Mouse (Mus musculus): ENCODE results near the gene Tenm3. TPM values are rescaled to one million over a fixed set of nuclear protein-coding genes. Genes with fewer than 3 reads are reported as not detected.

Tenm3 gene
- total RNA-seq, 2 experiments from 2014 or later, result not detected

DNA sequence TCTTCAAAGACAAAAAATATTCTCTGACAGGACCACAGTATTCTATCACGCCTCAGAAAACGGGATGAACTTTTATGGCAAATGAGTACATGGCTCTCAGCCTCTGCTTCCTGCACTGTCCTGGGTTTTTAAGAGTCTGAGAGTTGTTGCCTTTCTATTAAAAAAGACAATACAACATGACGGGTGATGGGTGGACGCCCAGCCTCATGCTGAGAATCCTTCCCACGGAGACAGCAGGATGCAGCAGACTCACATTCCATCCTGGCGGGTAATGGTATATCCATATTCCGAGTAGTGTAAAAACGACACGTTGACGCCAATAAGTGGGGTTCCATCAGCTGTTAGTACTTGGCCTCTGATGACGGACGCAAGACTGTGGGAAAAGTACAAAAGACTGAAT lies 544.4 kb downstream of the Tenm3 start:
- ATAC-seq (ENCODE audit: poor library complexity, severe bottlenecking), result no peak

DNA sequence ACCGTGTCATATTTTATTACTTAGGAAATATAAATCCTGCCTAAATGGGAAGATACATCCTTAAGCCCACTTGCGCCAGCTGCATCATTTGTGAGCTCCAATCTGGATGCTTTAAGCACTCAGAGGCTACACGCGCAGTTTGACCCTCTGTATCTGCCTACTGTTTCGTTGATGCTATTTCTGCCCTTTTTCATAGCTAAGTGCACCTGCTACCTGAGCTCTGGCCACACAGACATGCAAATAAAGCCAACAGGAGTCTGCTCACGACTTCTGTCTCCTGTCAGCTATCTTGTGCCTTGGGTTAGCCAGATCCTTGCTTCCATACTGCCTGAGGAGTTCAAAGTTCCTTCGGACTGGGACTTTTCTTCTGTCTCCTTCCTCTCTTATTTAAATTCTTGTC lies 547.4 kb downstream of the Tenm3 start:
- no peak for ATAC-seq (ENCODE audit: poor library complexity, severe bottlenecking)

DNA sequence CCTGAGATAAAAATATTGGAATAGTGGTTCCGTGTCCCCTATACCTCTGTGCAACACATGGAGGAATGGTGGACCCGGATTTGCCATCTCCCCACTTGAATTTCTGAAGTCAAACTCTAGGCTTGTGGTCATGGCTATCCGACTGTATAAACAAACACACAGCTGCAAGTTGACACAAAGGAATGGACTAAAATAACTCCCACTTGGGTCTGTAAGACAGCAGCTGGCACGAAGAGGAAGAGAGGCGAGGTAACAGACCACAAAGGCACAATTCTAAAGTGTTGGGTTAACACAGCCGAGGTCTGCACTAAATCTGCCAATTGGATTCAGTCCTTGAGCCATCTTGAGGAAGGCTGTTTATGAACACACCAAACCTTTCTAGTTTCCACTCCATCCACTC lies 548.2 kb downstream of the Tenm3 start:
- no peak for ATAC-seq (ENCODE audit: poor library complexity, severe bottlenecking)

DNA sequence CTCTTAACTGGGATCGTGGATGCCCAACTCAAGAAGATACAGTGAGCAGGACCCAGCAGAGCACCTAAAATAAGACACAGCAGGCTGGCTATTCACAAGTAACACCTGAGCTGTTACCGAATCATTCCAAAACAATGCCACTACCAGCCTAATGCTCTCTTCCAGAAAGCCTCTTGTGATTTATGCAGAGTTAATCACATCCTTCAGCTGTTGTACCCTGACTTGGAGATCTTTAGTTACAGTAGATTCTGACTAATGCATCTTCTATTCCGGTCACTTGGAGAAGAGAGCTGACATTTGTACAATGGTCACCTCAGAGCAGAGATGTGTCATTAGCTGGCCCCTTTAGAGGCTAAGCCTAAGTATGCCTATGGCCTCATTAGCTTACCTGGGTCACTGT lies 550.0 kb downstream of the Tenm3 start:
- no peak for ATAC-seq (ENCODE audit: poor library complexity, severe bottlenecking)

DNA sequence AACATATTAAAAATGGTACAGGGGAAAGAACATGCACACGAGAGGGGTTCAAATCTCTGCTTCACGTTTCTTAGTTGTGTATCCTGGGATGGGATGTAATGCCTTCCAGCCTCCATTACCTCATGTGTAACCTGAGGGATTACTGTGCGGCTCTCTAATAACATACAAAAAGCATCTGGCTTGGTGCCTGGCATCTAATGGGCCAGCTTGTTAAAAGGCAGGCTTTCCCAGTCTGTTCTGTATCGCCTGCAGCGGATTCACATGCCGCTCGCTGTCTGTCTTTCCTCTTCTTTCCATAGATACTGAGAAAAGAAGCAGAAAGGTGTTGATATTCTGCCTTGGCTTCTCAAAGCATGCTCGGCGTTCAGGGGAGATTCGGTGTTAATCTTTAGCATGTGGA lies 558.3 kb downstream of the Tenm3 start:
- no peak for ATAC-seq (ENCODE audit: poor library complexity, severe bottlenecking)

DNA sequence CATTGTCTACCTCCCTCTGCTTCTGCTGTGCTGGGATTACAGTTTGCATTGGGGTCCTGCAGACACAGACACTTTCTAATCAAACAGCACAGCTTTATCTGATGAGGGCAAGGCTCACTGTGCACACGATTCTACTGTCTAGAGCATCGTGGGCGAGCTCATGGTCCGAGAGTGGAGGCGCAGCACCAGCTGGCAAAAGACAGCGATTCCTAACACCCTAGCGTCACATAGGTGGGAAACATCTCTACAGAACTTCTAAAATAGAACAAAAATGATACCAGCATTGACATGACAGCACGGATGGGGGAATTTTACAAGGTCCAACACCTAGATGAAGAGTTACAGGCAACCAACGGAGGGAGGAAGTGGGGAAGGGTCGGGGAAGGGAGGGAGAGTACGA lies 561.9 kb downstream of the Tenm3 start:
- no peak for ATAC-seq (ENCODE audit: poor library complexity, severe bottlenecking)

DNA sequence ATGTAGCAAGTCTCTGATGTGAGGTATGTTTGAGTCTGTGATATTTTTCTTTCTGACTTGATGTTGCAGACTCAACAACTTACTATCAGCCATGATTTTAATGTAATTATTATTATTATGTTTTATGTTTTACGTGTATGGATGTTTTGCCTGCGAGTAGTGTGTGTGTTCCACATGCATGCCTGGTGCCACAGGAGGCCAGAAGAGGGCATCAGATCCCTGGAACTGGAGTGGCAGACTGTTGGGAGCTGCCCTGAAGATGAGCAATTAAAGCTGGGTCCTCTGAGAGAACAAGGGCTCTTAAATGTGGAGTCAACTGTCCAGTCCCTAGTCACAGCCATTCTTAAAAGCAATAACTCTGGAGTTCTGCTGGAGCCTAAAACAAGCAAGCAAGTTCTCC lies 564.4 kb downstream of the Tenm3 start:
- ATAC-seq (ENCODE audit: poor library complexity, severe bottlenecking), result no peak

DNA sequence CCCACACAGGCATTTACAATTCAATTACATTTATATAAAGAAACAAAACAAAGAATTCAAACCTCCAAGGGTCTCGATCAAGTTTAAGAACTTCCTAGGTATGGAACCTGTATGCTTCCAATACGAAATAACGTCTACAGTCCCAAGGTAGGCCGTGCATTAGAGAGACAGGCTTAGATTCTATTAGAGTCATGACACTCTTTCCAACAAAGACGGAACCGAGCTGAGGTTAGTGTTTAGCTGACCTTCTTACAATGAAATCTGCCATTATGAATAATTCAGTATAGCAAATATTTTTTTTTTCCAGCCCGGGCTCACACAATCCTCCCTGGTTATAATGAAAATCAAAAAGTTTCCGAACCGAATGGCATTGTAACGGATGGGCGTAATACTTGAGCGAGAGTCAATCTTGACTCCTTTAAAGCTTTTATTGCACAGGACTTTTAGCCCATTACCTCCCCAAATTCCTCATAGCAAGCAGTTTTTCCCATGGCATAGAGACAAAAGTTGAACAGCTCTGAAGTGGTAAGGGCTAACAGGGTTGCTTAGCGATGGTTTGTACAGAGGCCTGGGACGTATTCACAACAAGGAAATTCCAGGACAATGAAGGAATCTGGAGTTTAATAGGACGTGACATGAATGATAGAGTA lies 565.6 kb downstream of the Tenm3 start:
- ATAC-seq (ENCODE audit: poor library complexity, severe bottlenecking), result no peak

DNA sequence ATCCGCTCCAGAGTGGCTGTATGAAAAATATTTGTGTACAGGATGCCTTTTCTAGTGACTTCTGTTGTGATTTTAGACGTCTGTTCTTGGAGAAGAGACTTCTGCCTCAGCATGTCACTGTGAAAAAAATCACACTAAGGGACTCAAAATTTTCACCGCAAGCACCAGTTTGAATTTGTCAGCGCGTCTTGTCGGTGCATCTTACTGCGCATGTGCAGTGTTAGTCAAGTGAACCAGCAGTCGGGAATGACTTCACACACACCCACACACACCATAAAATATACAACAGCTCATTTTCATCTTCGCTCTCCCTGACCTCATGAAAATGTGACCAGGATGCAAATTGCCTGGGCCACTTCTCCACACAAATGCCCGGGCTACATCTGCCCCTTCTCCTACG lies 568.7 kb downstream of the Tenm3 start:
- no peak for ATAC-seq (ENCODE audit: poor library complexity, severe bottlenecking)

DNA sequence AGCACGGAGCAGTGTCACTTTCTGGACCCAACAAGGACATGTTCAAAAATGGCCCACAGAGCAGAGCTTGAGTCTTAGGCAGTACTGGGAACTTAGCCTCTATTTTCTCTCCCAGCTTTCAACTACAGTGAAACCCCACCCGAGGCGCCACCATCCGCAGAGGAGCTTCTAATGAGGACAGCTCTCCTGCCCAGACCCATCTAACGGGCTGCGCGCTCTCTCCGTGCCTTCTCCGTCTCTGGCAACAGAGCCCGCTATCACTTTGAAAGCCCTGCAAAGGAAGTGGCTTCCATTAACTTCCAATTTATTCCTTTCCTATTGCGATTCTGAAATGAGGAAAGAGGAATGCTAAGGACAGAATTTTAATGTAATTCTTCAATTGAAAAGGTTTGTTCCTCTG lies 569.2 kb downstream of the Tenm3 start:
- no peak for ATAC-seq (ENCODE audit: poor library complexity, severe bottlenecking)

DNA sequence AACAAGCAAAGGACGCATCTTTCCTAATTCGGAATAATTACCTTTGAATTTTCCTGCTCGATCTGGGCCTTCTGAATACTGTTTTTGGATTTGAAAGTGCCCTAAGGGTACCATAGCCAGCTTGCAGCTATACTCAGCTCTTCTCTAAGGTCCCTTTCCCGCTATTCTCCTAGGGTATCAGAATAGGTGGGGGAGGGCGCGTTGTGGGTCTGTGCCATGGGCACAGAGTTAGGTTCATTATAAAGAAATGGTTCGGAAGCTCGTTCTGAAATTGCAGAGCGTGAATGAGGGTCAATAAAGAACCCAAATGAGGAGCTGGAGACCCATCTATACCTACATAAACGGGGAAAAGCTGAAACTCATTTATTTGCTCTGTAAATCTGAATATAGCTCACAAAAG lies 575.1 kb downstream of the Tenm3 start:
- no peak for ATAC-seq (ENCODE audit: poor library complexity, severe bottlenecking)

DNA sequence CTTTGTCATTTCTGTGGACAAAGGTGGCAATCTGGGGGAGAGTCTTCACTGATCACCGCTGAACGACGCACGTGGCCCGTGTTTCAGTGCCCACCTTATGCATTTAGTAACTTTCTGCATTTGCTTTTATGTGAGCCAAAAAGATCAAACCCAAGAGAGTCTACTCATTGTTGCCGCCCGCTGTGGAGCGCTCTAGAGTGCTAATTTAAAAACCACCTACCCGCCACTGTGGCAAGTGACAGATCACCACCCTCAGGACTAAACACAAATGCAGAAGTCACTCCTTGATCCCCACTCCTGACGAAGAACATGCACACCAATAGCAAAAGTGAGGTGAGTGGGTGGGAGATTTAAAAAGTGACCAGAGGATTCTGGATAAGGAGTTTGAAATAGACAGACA lies 583.5 kb downstream of the Tenm3 start:
- no peak for ATAC-seq (ENCODE audit: poor library complexity, severe bottlenecking)

DNA sequence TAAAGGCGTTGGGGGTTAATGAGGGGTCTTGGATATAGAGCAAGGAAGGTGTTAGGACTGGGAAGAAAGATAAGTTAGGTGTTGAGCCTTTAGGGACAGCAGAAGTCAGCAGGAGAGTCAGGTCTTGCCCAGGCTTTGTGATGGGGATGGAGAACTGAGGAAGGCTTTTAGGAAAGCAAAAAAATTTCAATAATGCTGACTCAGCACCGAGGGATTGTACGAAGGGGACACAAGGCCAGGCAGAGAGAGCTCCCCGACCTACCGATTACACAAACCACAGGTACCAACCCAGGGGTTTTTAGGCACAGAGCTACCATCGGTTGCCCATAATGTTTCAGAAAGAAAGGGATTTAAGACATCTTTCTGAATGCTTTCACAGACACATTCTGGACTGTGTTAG lies 583.9 kb downstream of the Tenm3 start:
- no peak for ATAC-seq (ENCODE audit: poor library complexity, severe bottlenecking)

DNA sequence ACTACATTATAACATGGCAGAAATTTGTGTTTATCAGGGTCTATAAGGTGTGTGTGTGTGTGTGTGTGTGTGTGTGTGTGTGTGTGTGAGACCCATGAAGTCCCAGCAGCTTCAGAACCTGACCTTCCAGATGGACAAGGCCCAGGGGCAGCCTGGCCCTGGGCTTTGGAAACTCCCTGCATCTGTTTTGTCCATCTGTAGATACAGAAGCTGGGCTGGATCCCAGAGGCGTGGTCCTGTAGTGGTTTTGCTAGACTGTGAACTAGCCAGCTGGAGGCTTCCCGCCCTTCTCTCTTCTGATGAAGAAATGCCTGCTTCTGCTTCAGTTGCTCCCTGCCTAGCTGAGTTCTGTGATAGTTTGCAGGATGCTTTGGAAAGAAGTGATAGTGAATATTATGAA lies 599.9 kb downstream of the Tenm3 start:
- ATAC-seq (ENCODE audit: poor library complexity, severe bottlenecking), result no peak

DNA sequence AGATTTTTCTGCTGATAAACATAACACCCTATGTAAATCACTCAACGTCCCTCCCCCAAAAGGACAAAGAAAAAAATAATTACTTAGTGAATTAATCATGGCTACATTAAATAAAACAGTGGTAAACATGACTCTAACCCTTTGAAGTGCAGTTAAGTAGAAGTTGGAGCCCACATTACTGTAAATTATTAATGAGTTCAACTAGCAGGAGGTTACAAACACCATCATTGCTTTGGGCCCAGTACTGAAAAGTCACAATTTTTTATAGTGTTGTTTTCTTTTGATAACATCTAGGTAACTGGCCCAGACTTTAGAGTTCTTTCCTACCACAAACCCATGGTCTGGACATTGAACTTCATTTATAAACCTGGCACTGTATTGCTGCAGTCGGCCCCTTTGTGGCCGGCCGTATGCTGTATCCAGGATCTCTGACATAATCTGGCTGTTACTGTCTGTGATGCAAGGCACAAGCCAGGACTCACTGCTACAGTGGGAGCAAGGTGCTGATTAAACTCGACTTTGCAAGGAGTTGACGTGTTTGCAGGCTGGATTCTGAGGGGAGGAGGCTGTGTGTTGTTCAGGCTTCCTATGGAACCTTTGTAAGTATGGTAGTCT lies 602.7 kb downstream of the Tenm3 start:
- ATAC-seq (ENCODE audit: poor library complexity, severe bottlenecking), result no peak

DNA sequence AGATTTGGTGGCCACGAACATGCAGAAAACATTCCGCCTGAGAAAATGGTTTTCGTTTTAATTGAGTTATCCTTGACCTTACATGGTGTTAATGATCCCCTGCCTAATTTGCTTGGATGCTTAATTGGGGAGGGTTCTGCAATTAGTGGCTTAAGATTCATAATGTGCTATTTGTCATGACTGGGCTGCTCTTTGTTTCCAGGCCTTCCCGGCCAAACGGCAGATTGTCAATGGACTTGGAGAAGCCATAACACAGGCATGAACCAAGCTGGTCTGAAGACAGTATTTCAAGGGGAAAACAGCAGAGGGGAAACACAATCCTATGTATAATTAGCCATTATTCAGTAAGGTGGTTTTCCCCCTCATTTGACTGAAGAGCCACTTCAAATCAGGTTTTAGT lies 606.8 kb downstream of the Tenm3 start:
- no peak for ATAC-seq (ENCODE audit: poor library complexity, severe bottlenecking)

DNA sequence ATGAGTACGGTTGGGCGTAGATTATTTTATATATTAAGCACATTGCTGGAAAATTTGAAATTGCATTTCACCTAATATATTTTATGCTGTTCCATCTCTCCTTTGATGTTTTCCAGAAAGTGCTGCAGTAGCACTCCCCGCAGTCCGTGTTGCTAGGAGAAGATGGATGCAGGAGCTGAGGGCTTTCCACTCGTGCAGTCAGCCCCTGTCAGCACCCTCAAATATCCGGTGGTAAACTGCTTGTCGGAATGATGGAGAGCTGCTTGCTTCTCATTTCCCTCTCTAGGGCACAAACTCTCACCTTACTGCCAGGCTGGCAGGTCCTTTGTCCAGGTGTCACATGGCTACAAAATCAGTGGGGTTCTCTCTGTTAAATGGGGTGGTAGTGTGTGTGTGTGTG lies 610.8 kb downstream of the Tenm3 start:
- no peak for ATAC-seq (ENCODE audit: poor library complexity, severe bottlenecking)

DNA sequence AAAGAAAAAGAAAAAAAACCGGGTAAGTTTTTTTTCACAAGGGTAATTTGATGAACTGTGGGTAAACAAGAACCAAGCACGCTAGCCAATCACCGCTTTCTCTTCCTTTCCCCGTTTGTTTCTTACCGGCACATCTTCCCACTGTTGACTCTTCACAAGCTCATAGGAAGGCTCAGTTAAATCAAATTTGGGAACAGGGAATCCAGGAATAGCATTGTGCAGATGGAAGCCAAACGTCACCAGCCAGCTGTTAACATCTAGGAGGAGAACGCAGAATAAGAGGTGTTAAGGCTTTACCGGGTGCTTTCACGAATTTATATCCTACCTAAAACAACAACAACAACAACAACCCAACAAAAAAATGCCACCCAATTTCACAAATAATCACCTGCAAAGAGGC lies 611.9 kb downstream of the Tenm3 start:
- ATAC-seq (ENCODE audit: poor library complexity, severe bottlenecking), result no peak

DNA sequence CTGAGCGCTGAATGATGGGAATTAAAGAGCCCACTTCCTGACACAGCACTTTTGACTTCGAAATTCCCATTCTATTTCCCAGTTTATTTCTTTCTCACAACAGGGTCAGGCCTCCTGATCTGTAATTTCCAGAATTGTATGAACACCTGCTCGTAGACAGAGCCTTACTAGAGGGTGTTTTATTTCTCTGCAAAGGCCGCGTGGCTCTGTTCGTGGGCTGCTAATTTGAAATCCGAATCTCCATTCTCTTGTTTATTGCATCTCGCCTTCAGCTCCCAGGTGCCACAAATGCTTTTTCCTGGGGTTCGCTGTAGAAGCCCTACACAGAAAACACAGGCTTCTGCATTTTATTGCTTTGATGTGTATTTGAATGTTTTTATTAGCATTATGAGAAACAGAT lies 612.4 kb downstream of the Tenm3 start:
- no peak for ATAC-seq (ENCODE audit: poor library complexity, severe bottlenecking)

DNA sequence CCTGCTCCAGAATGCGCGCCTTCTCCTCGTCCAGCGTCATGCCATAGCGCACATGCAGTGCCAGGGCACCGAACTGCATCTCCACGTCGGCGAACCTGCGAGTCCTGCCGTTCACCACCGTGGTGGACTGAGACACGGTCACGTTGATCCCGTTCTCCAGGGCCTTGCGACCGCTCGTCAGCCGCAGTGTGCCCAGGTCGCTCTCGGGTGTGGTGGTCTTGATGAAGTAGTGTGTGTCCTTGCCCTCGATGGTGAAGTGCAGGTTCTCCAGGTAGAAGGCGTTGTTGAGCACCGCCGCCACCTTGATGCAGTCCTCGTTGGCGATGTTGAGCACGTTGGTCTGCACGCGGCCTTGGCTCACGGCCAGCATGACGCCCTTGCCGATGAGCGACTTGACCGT lies 615.1 kb downstream of the Tenm3 start:
- no peak for ATAC-seq (ENCODE audit: poor library complexity, severe bottlenecking)

DNA sequence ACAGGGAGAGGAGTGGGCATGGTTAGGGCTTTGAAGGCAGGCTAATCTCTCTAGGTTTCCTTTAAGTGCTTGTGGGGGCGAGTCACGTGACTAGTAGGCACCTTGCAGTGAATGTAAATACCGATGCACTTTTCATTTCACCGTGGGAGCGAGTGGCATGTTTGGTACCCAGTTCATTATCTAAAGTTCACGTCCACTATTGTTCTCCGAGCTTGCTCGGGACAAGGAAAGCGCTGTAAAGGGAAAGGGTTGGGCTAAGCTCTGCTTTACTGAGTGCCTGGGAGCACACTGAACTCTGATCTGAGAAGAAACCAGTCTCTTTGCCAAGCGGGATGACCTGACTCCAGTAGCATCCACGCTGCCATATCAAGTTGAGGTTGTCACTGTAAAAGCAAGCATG lies 619.0 kb downstream of the Tenm3 start:
- no peak for ATAC-seq (ENCODE audit: poor library complexity, severe bottlenecking)

DNA sequence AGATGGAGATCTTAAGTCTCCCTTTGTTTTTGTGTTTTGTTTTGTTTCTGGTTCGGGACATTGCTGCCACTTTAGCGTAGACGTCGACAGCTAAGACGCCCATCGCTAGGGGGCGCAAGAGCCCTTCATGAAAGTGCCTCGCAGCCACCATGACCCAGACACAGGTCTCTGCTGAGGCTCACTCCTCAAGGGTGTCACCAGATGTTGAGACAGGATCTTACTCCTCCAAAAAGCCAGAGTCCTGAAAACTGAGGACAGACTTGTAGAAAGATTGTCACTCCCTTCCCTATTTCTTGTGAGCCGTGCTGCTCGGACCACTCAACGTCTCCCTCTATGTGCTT lies 621.4 kb downstream of the Tenm3 start:
- no peak for ATAC-seq (ENCODE audit: poor library complexity, severe bottlenecking)

DNA sequence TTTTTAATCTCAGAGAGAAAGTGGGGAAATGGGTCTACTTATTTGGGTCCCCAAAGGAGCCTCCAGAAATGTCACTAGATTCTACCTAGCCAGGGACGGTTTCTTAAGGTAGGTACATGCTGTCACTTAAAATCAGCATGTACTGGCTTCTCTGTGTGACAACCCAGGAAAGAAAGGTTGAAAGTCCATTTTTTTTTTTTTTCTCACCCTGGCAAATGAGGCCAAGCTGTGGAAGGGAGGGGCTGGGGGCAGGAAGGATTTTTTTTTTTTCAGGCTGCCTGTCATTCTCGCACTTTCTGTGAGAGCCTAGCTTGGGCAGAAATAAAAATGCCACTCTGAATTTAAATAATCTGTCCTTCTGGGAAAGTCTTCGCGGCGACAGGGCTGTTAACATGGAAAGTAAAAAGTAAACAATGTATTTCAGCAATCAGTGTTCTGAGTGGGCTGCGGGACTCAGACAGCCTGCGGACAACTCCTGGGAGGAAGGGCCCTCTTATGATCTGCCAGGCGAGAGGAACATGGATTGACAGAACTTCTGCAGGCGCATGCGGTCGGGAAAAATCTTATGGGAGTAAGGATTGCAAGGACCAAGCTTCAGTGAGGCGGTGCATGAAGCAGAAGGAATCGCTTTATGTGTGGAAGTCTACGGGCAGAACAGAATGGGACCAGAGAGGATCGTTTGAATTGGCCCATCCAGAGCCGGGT lies 621.9 kb downstream of the Tenm3 start:
- ATAC-seq (ENCODE audit: poor library complexity, severe bottlenecking), result no peak

Data from megakaryocyte, adult 5-6 weeks (primary cell).